Mouse (Mus musculus) stomach, embryonic 15.5 days (tissue): ENCODE data around the gene Satb2. TPM values are rescaled to one million over a fixed set of nuclear protein-coding genes. Genes with fewer than 3 reads are reported as not detected.

ENCODE experiments used
- microRNA-seq: library from miRNA; unstranded; fragments of <30 nt; microRNA quantifications from one replicate; pipeline ENCODE4, GENCODE M21; 2016
- polyA plus RNA-seq: library from polyadenylated mRNA; unstranded; fragments of >200 nt; fragmentation: Nextera tagmentation; extraction: Ambion mirVana; gene quantifications from 2 replicates; pipeline ENCODE4 v1.2.1, GENCODE M21; 2015

Satb2 gene
- polyA plus RNA-seq, 1 experiment from 2014 or later = 0.81 TPM

Small RNAs within 50 kb of the gene (microRNA-seq; reads per million reads assigned to microRNA genes)
- not detected for gene Gm23943
